Mouse (Mus musculus) frontal cortex, postnatal 36 days (tissue): ENCODE data around the gene Fam53b.
A peak's percentile ranks its signal among the peaks of the same experiment; 100 is the strongest.

Experiments
- DNase-seq, 2 experiments: peaks; one replicate each; pipeline ENCODE4 v3.0.0; 2022; ENCODE audit warnings: low spot score in 2 of 2

Gene Fam53b

GRCm38 (mm10) chr7:132790447-132791219 is 23.1 kb downstream of the Fam53b start:
- DNase-seq: no peak

- peak; percentile 85 to 93 for DNase-seq
Measured at GRCm38 (mm10) chr7:132788826-132789225, 24.9 kb downstream of the Fam53b start.

GRCm38 (mm10) chr7:132787496-132788190 is 26.0 kb downstream of the Fam53b start:
- DNase-seq: no peak

GRCm38 (mm10) chr7:132787022-132787421 is 26.7 kb downstream of the Fam53b start:
- DNase-seq: no peak

GRCm38 (mm10) chr7:132786522-132786921 is 27.2 kb downstream of the Fam53b start:
- DNase-seq: no peak

- no peak for DNase-seq
Measured at GRCm38 (mm10) chr7:132786011-132786410, 27.7 kb downstream of the Fam53b start.

- no peak for DNase-seq
Measured at GRCm38 (mm10) chr7:132784101-132784500, 29.6 kb downstream of the Fam53b start.

- no peak for DNase-seq
Measured at GRCm38 (mm10) chr7:132781850-132782249, 31.8 kb downstream of the Fam53b start.

GRCm38 (mm10) chr7:132781130-132781814 is 32.4 kb downstream of the Fam53b start:
- DNase-seq: no peak

GRCm38 (mm10) chr7:132780611-132781010 is 33.1 kb downstream of the Fam53b start:
- DNase-seq: no peak

- no peak for DNase-seq
Measured at GRCm38 (mm10) chr7:132778630-132779029, 35.1 kb downstream of the Fam53b start.

- DNase-seq: no peak
Measured at GRCm38 (mm10) chr7:132777728-132778453, 35.8 kb downstream of the Fam53b start.

- DNase-seq: no peak
Measured at GRCm38 (mm10) chr7:132777117-132777516, 36.6 kb downstream of the Fam53b start.

- no peak for DNase-seq
Measured at GRCm38 (mm10) chr7:132776338-132777111, 37.2 kb downstream of the Fam53b start.

- no peak for DNase-seq
Measured at GRCm38 (mm10) chr7:132775922-132776321, 37.8 kb downstream of the Fam53b start.

- DNase-seq: no peak
Measured at GRCm38 (mm10) chr7:132775333-132775732, 38.4 kb downstream of the Fam53b start.

- DNase-seq: no peak
Measured at GRCm38 (mm10) chr7:132773011-132773705, 40.5 kb downstream of the Fam53b start.

- DNase-seq: no peak
Measured at GRCm38 (mm10) chr7:132772440-132772839, 41.2 kb downstream of the Fam53b start.

- no peak for DNase-seq
Measured at GRCm38 (mm10) chr7:132768498-132769344, 45.0 kb downstream of the Fam53b start.

GRCm38 (mm10) chr7:132767999-132768370 is 45.7 kb downstream of the Fam53b start:
- DNase-seq: no peak
